Mouse (Mus musculus) brown adipose tissue, adult 24 weeks (tissue): ENCODE data around the gene Actl6b. TPM values are rescaled to one million over a fixed set of nuclear protein-coding genes. Genes with fewer than 3 reads are reported as not detected.

Experiments used
- H3K27ac ChIP-seq: fragments of 200-500 bp; replicated peaks from 2 replicates; pipeline ENCODE4 v1.5.1; 2012; ENCODE audit warnings: low read depth, mild to moderate bottlenecking, low read length
- H3K4me1 ChIP-seq: fragments of 200-500 bp; 2 replicates; pipeline ENCODE4 v1.6.1; 2012; ENCODE audit warnings: low read length, mixed read lengths; ENCODE audit not compliant: control insufficient read depth, insufficient read depth, insufficient read length
- H3K4me3 ChIP-seq: fragments of 200-500 bp; 2 replicates; pipeline ENCODE4 v1.5.1; 2012; ENCODE audit warnings: low read depth, mild to moderate bottlenecking, low read length, moderate library complexity; ENCODE audit not compliant: insufficient read depth
- polyA plus RNA-seq: library from polyadenylated mRNA; stranded (reverse); fragments of >200 nt; gene quantifications from 2 replicates; pipeline ENCODE4 v1.2.4, GENCODE M21; 2012; ENCODE audit not compliant: missing spikeins, insufficient read depth, insufficient read length

Actl6b gene
- polyA plus RNA-seq, 1 experiment = not detected

- no peak overlapping the region for H3K27ac ChIP-seq
- no peak overlapping the region for H3K4me3 ChIP-seq
- peaks cover 2% of the 10 kb centered on the region; the same call in 1 of the 2 replicates for H3K4me1 ChIP-seq
Measured at GRCm38 (mm10) chr5:137568223-137568798, 15.0 kb downstream of the Actl6b start.

- Histone ChIP-seq H3K4me1 (peaks cover 2% of the 10 kb centered on the region; the same call in 1 of the 2 replicates), H3K27ac (no peak overlapping the region), H3K4me3 (no peak overlapping the region)
Measured at GRCm38 (mm10) chr5:137569031-137569430, 15.7 kb downstream of the Actl6b start.

DNA sequence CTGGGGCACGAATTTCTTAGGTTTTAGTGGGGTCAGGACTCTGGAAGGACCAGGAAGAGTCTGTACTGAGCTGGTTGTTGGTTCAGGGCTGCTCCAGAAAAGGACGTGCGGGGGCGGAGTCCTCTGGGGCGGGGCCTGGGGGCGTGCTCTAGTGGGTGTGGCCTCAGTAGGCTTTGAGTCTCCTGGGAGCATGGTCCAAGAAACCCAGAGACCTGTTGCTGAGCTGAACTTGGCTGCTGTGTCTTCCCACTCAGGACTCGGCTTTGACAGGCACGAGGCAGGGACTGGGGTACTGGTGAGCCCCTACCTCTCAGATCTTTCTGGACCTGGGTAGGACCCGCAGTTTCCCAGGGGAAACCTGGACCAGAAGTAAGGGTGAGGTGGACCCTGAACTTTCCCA is 16.3 kb downstream of the Actl6b start, which contains the start of gene Tfr2:
Gene Tfr2 (plus strand): TSS at position 176 of the 400 bp plus-strand sequence.
- H3K4me3 ChIP-seq = no peak within 1 kb of the TSS

DNA sequence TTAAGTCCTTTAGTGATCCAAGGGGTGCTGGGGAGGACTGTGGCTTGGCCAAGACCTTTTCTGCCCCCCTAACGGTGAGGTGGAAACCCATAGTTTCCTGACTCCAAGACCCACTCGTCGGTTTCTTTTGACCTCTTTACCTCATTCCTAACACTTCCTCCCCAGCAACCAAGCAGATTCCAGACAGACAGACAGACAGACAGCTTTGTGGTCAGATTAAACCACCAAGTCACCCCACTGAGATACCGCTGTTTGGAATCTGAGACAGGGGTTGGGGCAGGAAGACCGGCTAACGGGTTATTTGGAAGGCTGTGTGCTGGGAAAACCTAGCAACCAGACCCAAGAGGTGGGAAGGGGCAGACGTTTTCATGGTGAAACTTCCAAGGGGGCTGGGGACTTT is 16.9 kb downstream of the Actl6b start:
- Histone ChIP-seq H3K4me3 (no peak overlapping the region), H3K4me1 (peaks cover 2% of the 10 kb centered on the region; the same call in 1 of the 2 replicates), H3K27ac (no peak overlapping the region)

More for the DNA sequence above, 16.3 kb downstream of the Actl6b start, which contains the start of gene Tfr2:
- no peak within 1 kb of the TSS for H3K27ac ChIP-seq
- peaks cover 2% of the 10 kb centered on the region; the same call in 1 of the 2 replicates for H3K4me1 ChIP-seq

DNA sequence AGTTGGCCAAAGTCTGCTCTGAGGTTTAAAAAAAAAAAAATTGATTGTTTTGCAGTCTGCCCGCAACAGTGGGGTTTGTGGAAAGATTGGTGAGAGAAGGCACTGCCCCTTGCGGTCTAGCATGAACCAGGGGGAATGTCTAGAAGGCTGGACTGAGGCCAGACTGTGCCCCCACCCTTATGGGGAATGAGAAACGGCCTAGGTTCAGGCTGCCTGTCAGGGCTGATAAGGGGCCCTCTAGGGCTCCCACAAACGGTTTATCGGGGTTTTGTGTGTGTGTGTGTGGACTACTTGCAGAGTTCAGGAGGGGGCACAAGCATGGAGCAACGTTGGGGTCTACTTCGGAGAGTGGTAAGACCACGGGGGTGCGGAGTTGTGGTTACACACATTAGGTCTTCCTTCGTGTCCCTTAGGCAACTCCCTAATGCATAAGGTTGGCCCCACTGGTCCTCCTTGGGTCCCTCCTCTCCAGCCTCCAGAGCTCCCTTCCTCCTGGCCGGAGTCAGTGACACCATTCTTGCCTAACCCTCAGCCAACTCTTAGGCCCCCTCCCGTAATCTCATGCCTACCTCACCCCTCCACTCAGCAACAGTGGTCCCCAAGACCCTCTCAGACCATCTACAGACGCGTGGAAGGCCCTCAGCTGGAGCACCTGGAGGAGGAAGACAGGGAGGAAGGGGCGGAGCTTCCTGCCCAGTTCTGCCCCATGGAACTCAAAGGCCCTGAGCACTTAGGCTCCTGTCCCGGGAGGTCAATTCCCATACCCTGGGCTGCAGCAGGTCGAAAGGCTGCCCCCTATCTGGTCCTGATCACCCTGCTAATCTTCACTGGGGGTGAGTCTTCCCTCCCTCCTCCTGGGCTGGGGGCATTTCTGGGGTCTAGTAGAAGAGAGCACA is 17.6 kb downstream of the Actl6b start:
- H3K4me3 ChIP-seq = no peak overlapping the region
- H3K27ac ChIP-seq = no peak overlapping the region
- peaks cover 2% of the 10 kb centered on the region; the same call in 1 of the 2 replicates for H3K4me1 ChIP-seq

DNA sequence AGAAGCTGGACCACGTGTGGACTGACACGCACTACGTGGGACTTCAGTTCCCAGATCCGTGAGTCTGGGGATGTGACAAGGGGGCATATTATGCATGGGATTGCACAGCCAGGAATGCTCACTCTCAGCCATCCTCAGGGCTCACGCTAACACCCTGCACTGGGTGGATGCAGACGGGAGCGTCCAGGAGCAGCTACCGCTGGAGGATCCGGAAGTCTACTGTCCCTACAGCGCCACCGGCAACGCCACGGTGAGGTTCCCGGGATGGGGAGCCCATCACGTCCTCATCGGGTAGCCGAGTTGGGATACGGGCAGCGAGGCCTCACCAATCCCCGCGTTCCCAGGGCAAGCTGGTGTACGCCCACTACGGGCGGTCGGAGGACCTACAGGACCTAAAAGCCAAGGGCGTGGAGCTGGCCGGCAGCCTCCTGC is 21.2 kb downstream of the Actl6b start:
- H3K27ac ChIP-seq = no peak overlapping the region
- peak overlapping the region; percentile 23 for H3K4me3 ChIP-seq
- H3K4me1 ChIP-seq = peaks cover 2% of the 10 kb centered on the region; the same call in 1 of the 2 replicates

DNA sequence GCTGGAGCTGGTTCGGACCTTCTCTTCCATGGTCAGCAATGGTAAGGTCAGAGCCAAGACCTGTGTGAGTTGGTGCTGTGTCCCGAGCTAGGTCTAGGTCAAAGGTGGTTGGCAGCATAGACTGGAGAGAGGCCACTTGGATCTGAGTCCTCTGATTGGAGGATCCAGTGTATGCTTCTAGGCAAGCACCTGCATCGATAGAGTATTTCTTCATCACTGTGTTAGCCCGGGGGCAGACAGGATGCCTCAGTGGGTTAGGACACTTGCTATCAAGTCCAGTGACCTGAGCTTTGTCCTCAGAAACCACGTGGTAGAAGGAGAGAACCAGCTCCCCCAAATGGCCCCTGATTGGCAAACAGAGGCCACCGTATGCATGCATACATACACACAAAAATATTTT is 26.9 kb downstream of the Actl6b start:
- Histone ChIP-seq H3K4me1 (no peaks in the 10 kb centered on the region), H3K4me3 (no peak overlapping the region), H3K27ac (0 out of 2 replicates have a peak overlapping the region, but pooled peaks have one; percentile 10)

- H3K4me3 ChIP-seq = no peak overlapping the region
- no peak overlapping the region for H3K27ac ChIP-seq
- no peaks in the 10 kb centered on the region for H3K4me1 ChIP-seq
Measured at GRCm38 (mm10) chr5:137582702-137583101, 29.4 kb downstream of the Actl6b start.

DNA sequence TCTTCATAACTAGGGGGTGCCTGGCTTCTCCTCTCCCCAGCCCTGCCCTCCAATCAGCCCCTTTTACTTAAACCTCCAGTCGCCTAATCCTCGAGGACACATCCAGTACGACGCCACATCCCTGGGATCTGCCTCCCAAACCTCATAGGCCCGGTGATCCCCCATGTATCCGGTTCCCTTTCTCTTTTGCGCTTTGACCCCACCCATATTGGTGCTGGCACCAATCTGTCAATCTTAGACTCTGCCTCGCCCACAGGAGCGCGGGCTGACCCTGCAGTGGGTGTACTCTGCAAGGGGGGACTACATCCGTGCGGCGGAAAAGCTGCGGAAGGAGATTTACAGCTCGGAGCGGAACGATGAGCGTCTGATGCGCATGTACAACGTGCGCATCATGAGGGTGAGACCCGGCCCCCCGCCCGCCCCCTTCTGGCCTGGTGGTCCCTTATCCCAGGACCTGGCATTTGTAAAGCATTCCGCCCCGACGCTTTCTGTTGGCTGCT is 30.4 kb downstream of the Actl6b start:
- H3K27ac ChIP-seq = no peak overlapping the region

DNA sequence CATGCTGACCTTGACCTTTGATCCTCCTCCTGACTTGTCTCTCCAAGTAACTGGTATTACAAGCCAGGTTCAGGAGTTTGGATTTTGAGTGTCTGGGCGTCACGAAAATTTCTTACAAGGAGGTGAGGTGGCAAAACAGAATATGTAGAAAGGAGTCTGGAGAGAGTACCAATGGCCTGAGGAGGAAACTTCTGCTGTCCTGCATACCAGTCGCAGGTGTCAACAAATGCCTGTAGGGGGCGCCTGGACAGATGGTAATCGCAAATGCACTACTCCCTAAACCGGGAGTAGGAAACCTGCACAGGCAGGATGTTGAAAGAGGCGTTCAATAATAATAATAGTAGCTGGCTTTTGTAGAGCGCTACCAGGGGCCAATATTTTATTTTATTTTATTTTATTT is 31.7 kb downstream of the Actl6b start:
- Histone ChIP-seq H3K4me3 (no peak overlapping the region), H3K27ac (no peak overlapping the region), H3K4me1 (no peaks in the 10 kb centered on the region)

More for the DNA sequence above, 30.4 kb downstream of the Actl6b start:
- H3K4me1 ChIP-seq = no peaks in the 10 kb centered on the region
- peak overlapping the region; percentile 47 for H3K4me3 ChIP-seq

- Histone ChIP-seq H3K27ac (no peak overlapping the region), H3K4me1 (no peaks in the 10 kb centered on the region), H3K4me3 (no peak overlapping the region)
Measured at GRCm38 (mm10) chr5:137590507-137590906, 37.2 kb downstream of the Actl6b start.

DNA sequence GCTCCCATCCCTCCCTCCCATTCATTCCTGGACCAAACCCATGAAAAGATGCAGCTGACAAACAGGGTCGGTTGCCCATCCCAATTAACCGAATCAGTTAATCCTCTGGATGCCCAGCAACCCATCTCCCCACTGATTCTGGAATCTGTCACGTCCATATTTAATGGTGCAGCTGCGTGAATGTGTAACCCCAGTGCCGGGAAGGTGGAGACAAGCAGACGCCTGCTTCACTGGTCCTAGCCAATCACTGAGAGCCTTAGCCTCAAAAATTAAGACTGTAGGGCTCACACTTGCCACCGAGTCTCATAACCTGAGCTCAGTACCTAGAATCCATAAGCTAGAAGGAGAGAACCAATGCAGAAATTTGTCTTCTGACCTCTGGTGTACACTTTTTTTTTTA is 42.6 kb downstream of the Actl6b start:
- peaks cover 4% of the 10 kb centered on the region for H3K4me1 ChIP-seq
- H3K27ac ChIP-seq = no peak overlapping the region

DNA sequence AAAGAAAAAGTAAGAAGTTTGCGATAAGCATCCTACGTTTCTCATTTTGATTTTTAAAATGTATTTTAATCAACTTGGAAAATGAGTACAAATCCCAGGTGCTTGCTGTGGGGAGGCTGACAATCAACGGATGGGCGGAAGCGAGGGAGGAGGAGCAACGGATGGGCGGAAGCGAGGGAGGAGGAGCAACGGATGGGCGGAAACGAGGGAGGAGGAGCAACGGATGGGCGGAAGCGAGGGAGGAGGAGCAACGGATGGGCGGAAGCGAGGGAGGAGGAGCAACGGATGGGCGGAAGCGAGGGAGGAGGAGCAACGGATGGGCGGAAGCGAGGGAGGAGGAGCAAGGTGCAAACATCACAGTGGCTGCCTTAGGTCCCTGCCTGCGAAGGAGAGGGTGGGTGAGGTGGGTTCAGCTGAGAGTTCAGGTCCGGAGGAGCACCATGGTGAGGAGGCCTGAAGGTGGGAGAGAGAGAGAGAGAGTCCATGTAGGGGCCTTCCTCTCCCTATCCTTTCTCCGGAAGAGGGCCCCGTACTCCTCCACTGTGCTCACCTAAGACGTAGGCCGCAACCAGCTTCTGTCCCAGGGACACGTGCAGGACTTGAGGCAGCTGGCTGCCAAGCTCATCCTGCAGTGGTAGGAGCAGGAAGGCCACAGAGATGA is 43.4 kb downstream of the Actl6b start:
- Histone ChIP-seq H3K4me3 (no peak overlapping the region; the same call in 1 of the 2 replicates), H3K27ac (peak overlapping the region; percentile 51), H3K4me1 (peaks cover 4% of the 10 kb centered on the region)

More for the DNA sequence above, 42.6 kb downstream of the Actl6b start:
- H3K4me3 ChIP-seq = no peak overlapping the region

GRCm38 (mm10) chr5:137597625-137598024 is 44.3 kb downstream of the Actl6b start:
- peaks cover 8% of the 10 kb centered on the region for H3K4me1 ChIP-seq
- H3K27ac ChIP-seq = no peak overlapping the region
- no peak overlapping the region for H3K4me3 ChIP-seq
